Mouse (Mus musculus) lung, postnatal 10 days (tissue): Measurements from ENCODE around the gene Cobl.
A peak's percentile ranks its signal among the peaks of the same experiment; 100 is the strongest.

Experiments
- DNase-seq: peaks from one replicate; pipeline ENCODE4 v3.0.0; 2021

Cobl gene

DNA sequence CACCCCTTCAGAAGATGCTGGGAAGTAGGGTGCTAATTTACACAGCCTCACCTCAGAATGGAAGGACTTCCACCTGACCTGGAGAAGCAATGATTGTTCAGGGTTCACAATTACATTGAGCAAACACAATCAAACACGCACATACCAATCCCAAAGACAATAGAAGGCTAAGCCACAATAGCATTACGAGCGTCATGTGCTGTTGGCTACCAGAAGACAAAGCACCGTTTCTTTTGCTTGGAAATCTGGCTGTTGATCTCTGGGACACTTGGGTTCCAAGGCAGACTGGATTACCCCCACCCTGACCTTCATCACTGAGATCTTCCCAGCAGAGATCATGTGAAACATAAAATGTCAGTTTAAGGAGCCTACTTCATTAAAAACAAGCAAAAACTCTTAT, 21.1 kb downstream of the Cobl start:
- no peak for DNase-seq

GRCm38 (mm10) chr11:12443185-12443584, 21.6 kb downstream of the Cobl start:
- DNase-seq: no peak

DNA sequence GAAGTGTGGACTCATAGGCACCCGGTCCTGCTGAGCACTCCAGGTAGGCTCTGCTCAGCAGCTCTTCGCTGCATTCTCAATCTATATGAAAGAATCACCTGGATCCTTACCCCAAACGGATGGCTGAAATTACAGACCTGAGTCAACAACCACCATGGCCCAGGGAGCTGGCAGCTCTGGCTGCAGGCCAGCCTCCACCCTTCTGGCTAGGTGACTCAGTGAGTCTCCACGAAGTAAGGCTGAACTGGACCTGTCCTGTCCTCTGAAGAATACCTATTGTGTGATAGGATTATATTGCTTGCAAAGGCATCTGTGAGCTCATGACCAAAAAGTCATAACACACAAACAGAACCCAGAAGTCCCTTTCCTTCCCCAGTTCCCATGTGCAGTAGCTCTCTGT, 22.5 kb downstream of the Cobl start:
- DNase-seq: no peak

DNA sequence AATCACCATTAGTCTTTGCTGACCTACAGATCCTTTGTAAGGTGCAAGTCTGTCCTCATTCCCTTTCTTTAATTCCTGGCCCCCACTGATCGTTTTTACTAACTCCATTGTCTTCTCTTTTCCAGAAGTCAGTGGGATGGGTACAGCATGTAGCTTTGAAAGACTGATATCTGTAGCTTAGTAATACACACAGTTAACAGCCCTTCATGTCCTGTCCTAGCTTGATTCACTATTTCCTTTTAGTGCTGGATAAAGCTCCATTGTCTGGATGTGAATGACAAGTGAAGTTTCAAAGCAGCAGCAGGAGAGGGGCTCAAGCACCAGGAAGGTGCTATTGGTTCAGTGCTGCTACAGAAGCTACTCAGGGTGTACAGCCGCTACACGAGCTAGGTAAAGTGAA, 28.9 kb downstream of the Cobl start:
- no peak for DNase-seq

GRCm38 (mm10) chr11:12435018-12435417, 29.7 kb downstream of the Cobl start:
- DNase-seq: no peak

- no peak for DNase-seq
These were observed 30.2 kb downstream of the Cobl start for GRCm38 (mm10) chr11:12434597-12434996.

DNA sequence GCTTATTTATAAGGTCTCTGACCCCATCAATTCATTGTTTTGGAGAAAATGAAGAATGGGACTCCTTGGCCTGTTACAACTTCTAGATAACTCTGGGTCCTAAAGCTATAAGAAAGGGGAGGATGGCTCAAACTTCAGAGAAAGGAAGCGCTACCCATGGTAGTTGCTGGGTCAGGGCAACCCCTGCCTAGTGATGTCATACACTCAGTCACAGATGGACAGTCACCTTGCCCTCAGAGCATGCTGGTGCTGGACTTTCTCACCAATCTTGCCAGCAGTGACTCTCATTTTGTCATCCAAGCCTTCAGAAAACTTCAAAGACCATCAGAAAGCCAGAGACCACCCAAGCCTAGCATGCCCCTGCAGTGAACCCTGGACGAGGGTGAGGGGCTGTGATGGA, 32.8 kb downstream of the Cobl start:
- DNase-seq: no peak

GRCm38 (mm10) chr11:12430231-12431041, 34.3 kb downstream of the Cobl start:
- DNase-seq: peak; percentile 40

DNA sequence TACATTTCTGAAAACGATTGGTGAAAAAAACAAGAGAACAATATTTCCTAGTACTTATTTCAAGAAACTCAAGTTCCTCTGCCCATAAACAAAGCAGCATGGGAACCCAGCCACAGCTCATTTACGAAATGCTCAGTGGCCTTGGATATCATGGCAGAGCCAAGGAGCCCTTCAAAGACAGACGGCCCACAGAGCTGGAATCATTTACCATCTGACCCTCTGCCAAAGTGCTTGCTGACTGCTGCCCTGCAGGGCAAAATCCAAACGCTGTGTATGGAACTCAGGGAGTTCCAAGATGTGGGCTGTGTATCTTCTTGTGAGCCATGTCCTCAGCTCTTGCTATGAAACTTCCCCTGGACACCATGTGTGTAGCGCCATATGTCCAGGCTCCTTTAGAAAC, 38.0 kb downstream of the Cobl start:
- DNase-seq: no peak

- DNase-seq: peak; percentile 19
These were observed 40.6 kb downstream of the Cobl start for GRCm38 (mm10) chr11:12424205-12424604.

DNA sequence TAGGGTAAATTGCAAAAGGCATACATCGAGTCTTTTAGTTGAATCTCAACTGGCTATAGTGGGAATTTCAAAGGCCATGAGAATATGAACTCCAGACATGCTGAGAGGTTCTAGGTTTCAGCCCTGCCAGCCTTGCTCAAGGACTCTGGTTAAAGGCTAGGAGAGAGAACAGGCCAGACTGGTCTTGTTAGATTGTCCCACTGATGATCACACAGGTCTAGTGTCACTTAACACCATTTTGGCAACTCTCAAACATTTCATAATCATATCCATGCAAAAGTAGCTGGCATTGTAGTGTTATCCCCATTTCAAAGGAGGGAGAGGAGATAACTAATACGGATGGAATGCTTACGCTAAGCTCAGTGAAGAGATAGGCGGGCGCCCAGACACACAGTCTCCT, 43.6 kb downstream of the Cobl start:
- DNase-seq: no peak

GRCm38 (mm10) chr11:12420146-12420545, 44.6 kb downstream of the Cobl start:
- DNase-seq: no peak

- DNase-seq: peak; percentile 25
These were observed 47.9 kb downstream of the Cobl start for GRCm38 (mm10) chr11:12416899-12417298.

DNA sequence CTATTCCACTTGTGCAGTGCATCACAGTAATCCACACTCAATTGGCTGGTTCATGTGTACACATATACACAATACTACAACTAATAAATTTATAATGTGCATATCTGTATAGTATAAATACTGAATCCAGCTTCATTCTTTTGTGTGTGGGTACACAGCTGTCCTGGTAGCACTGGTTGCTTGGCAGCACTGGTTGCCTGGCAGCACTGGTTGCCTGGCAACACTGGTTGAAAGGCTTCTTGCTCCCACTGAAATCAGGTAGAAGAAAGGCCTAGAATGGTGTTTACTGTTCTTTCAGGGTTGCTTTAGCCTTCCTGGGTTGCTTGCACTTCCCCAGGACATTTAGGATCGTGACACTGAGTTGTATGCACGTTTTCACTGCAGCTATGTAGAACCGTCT, 49.4 kb downstream of the Cobl start:
- DNase-seq: no peak

DNA sequence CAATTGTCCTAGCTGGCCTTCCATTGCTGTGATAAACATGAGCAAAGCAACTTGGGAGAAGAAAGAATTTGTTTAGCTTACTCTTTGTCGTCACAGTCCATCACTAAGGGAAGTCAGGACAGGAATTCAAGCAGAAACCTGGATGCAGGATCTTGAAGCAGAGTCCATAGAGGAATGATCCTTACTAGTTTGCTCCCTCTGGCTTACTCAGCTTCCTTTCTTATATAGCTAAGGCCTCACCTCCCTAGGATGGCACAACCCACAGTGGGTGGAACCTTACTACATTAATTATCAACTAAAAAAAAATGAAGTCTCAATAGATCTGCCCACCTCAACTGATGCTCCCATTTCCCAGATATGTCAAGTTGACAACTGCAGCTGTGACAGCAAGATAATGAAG, 52.8 kb downstream of the Cobl start:
- no peak for DNase-seq

GRCm38 (mm10) chr11:12411075-12411807, 53.5 kb downstream of the Cobl start:
- DNase-seq: no peak

DNA sequence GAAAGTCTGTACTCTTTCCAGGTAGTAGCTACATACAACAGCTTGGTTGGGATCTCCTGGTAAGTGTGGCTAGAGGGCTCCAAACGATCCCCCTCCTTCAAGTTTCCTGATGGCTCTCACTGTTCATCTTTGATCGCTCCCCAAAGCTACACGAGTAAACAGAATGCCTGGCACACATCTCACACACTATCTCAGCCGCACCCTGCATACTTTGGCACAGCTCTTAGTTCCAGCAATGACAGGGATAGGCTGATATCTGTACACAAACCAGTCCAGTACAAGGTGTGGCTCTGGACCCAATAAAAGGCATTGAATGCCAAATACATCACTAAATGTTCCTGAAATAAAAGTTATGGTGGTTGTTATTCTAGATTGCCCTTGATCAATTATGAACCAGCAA, 55.3 kb downstream of the Cobl start:
- peak; percentile 8 for DNase-seq

GRCm38 (mm10) chr11:12407834-12408233, 56.9 kb downstream of the Cobl start:
- DNase-seq: no peak

- DNase-seq: no peak
These were observed 64.9 kb downstream of the Cobl start for GRCm38 (mm10) chr11:12399903-12400302.

DNA sequence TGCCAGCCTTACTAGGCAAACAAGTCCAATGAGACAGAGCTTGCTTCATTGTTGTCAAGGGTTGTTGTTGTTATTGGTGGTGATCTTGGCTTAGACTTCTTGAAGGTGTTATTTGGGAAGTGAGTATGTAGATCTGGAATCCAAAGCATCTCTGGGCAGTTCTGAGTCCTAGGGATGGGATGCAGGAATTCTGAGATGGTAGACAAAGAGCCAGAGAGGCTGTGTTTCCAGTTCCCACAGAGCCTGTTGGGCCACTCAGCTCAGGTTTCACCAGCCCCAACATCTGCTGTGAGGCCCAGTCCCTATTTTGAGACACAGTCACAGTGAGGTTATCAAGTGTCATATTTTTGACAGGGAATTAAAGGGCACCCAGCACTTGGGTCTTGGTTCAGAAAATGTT, 68.6 kb downstream of the Cobl start:
- DNase-seq: no peak

- no peak for DNase-seq
These were observed 70.1 kb downstream of the Cobl start for GRCm38 (mm10) chr11:12394701-12395100.

GRCm38 (mm10) chr11:12394151-12394550, 70.6 kb downstream of the Cobl start:
- peak; percentile 10 for DNase-seq

DNA sequence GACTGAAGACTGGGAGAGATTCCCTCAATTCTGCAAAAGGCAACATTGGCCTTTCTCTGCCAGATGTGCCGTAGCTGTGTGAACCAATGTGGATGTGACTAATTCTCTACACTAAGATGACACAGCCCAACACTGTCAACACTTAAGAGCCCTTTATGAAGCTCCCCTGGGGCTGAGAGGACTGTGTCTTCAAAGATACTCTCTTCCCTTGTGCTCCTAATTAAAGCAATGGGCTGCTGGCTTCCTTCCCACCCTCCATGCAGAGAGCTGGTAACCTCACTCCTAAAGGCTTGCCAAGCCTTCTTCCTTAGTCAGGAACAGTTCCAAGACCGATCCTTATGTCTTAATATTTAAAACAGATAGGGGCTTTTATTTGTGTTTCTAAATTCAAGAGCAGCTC, 79.9 kb downstream of the Cobl start:
- DNase-seq: peak; percentile 22

- DNase-seq: peak; percentile 28
These were observed 81.8 kb downstream of the Cobl start for GRCm38 (mm10) chr11:12382991-12383390.
